Mouse (Mus musculus): ENCODE results near the gene Rapgef2.

Gene Rapgef2

DNA sequence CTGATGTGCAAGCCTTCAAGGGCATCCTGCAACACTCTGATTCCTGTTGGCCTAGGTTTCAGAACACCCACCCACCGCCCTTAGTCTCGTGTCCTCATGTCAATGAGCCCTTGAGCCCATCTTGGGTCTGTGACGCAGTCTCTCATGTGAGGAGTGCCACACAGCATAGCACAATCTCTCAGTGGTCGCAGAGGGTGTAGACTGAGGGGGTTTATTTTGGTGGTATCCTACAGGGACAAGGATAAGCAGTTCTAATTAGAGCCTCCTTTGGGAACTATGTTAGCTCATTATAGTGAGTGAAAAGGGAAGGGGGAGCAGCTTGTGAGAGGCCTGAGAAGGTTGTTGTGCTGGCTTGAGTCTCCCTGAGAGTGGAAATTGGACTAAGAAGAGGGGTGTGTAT is 263.6 kb downstream of the Rapgef2 start:
- DNase-seq (ENCODE audit: low spot score), result no peak

DNA sequence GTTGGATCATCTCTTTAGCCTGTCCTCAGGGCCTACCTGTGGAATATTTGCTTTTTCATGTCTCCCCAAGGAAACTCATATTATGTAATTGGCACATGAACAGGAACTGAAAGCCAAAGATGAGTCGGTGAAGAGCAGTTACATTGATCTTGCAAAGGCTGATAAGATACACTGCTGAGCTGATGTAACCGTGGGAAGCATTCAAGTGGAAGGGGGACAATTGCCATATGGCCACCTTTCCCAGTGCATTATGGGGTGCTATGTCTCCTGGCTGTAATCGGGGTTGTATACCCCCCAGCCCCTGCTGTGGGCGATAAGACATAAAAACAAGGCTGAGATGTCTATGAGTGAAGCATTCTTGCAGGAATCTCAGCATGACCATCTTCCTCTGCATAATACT is 268.9 kb downstream of the Rapgef2 start:
- DNase-seq (ENCODE audit: low spot score), result no peak

DNA sequence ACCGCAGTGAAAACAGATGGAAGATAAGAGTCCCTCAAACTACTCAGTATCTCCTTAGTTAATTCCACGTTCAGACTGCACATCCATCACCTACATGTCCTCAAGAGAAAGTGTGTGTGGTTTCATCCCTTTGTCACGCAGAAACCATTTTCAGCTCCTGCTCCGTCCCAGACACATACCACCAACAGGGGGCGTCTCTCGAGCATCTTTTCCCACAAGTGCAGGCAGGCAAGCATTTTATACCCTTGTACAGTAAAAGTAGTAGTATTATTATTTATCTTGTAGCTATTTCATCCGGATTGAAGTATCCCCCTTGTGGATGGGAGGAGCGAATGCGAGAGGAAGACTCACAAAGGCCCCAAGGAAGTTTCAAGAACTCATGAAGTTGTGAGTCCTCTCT is 269.5 kb downstream of the Rapgef2 start:
- no peak for DNase-seq (ENCODE audit: low spot score)

- DNase-seq (ENCODE audit: low spot score), result no peak
Observed at GRCm38 (mm10) chr3:79015621-79016474, 270.5 kb downstream of the Rapgef2 start.
